Mouse (Mus musculus) forebrain, embryonic 15.5 days (tissue): ENCODE results near the gene Tfb1m. TPM values are rescaled to one million over a fixed set of nuclear protein-coding genes. Genes with fewer than 3 reads are reported as not detected.

Experiments used
- ATAC-seq: fragments of 200-750 bp; cut with Nextera tagmentation; replicated peaks from 2 replicates; pipeline ENCODE4 v1.8.0; 2017; ENCODE audit warnings: mild to moderate bottlenecking, moderate TSS enrichment, moderate library complexity
- H3K27ac ChIP-seq: fragments of 300-500 bp; sonication (generic); replicated peaks from 2 replicates; pipeline ENCODE4 v1.5.1; 2015; ENCODE audit warnings: mild to moderate bottlenecking, inconsistent platforms
- H3K27me3 ChIP-seq: fragments of 300-500 bp; sonication (generic); 2 replicates; pipeline ENCODE4 v1.6.1; 2015; ENCODE audit warnings: inconsistent platforms
- H3K36me3 ChIP-seq: fragments of 300-500 bp; sonication (generic); 2 replicates; pipeline ENCODE4 v1.6.1; 2015; ENCODE audit warnings: mild to moderate bottlenecking, inconsistent platforms
- H3K4me1 ChIP-seq: fragments of 300-500 bp; sonication (generic); 2 replicates; pipeline ENCODE4 v1.6.1; 2015; ENCODE audit warnings: inconsistent platforms
- H3K4me2 ChIP-seq: fragments of 300-500 bp; sonication (generic); replicated peaks from 2 replicates; pipeline ENCODE4 v1.6.1; 2015; ENCODE audit warnings: mild to moderate bottlenecking, inconsistent platforms
- H3K4me3 ChIP-seq: fragments of 300-500 bp; sonication (generic); 2 replicates; pipeline ENCODE4 v1.5.1; 2015; ENCODE audit warnings: mild to moderate bottlenecking, inconsistent platforms
- H3K9ac ChIP-seq: fragments of 300-500 bp; sonication (generic); replicated peaks from 2 replicates; pipeline ENCODE4 v1.6.1; 2015; ENCODE audit warnings: mild to moderate bottlenecking, inconsistent platforms
- H3K9me3 ChIP-seq: fragments of 300-500 bp; sonication (generic); 2 replicates; pipeline ENCODE4 v1.6.1; 2016; ENCODE audit warnings: inconsistent platforms
- WGBS: fragments of 180-500 bp; shearing (Covaris S2); methylation state at CpG from one replicate; pipeline ENCODE4 v1.1.7; 2015; ENCODE audit warnings: mixed read lengths; 5-methylcytosine and 5-hydroxymethylcytosine counted together
- polyA plus RNA-seq: library from polyadenylated mRNA; unstranded; fragments of >200 nt; fragmentation: Nextera tagmentation; extraction: Ambion mirVana; gene quantifications from 2 replicates; pipeline ENCODE4 v1.2.1, GENCODE M21; 2015

Gene Tfb1m
- polyA plus RNA-seq: 13.7 and 14.9 TPM in 2 replicates

- peak within 1 kb of the TSS; percentile 59 for H3K4me2 ChIP-seq
- under 1% methylated on average over 60 of the region's 60 CpGs for WGBS
Measured at GRCm38 (mm10) chr17:3557331-3558311, at the start of gene Tfb1m. Gene Tfb1m (minus strand): TSS chr17:3557781.

DNA sequence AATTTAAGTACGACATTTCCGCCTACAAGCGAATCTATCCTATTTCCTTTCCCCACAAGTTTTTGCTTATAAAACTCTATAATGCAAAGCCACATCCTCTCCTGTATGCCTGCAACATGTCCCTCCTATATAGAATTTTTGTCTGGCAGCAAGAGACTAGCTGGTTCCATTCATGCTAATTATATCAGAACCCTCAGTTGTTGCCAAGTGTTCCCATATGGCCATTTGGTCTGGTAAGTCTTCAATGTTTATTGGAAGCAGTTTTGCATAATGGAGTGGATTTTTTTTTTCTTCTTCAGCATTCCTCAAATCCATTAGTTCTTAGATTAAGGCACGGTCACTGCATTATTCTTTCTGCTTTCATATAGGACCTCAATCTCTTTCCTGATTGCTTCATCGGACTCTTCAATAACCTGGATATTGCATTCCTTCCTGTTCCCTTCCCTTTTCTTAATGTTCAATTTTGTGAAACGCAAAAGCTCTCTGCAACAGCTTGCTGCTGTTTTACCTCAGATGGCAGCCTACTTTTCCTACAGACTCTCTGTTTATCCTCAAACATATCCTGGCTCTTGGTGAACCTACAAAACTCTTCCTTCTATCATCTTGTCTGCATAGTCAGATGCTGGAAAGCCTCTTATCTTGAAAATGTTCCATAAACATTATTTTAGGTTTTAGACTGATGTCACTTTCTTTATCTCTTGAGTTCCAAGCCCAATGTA lies 45.5 kb upstream of the Tfb1m start:
- H3K4me2 ChIP-seq: no peak overlapping the region
- H3K9ac ChIP-seq: no peak overlapping the region
- H3K4me1 ChIP-seq: no peaks in the 10 kb centered on the region; the same call in 1 of the 2 replicates
- no peak for ATAC-seq
- H3K36me3 ChIP-seq: no peaks in the 10 kb centered on the region
- no peak overlapping the region for H3K4me3 ChIP-seq
- WGBS: 80% methylated on average over 6 of the region's 6 CpGs
- H3K27me3 ChIP-seq: no peaks in the 10 kb centered on the region
- no peak overlapping the region; the same call in 1 of the 2 replicates for H3K27ac ChIP-seq
- H3K9me3 ChIP-seq: no peaks in the 10 kb centered on the region

More at GRCm38 (mm10) chr17:3557331-3558311, at the start of gene Tfb1m:
- H3K4me3 ChIP-seq: peak within 1 kb of the TSS; percentile 67
- peak within 1 kb of the TSS; percentile 92 for H3K27ac ChIP-seq
- H3K9ac ChIP-seq: peak within 1 kb of the TSS; percentile 60
- ATAC-seq: peak; percentile 99
- H3K9me3 ChIP-seq: no peaks in the 10 kb centered on the region
- peaks cover 15% of the 10 kb centered on the region for H3K4me1 ChIP-seq
- H3K36me3 ChIP-seq: no peaks in the 10 kb centered on the region
- H3K27me3 ChIP-seq: no peaks in the 10 kb centered on the region

- Histone ChIP-seq H3K36me3 (no peaks in the 10 kb centered on the region), H3K27ac (no peak overlapping the region), H3K4me2 (no peak overlapping the region), H3K9me3 (no peaks in the 10 kb centered on the region), H3K4me1 (no peaks in the 10 kb centered on the region; the same call in 1 of the 2 replicates), H3K27me3 (no peaks in the 10 kb centered on the region), H3K4me3 (no peak overlapping the region), H3K9ac (no peak overlapping the region)
- no peak for ATAC-seq
- WGBS: 66% methylated on average over 1 of the region's 1 CpGs
Measured at GRCm38 (mm10) chr17:3598393-3598792, 40.8 kb upstream of the Tfb1m start.

- no peak overlapping the region for H3K4me3 ChIP-seq
- no peak overlapping the region for H3K27ac ChIP-seq
- no peaks in the 10 kb centered on the region for H3K9me3 ChIP-seq
- no peaks in the 10 kb centered on the region for H3K27me3 ChIP-seq
- no peak overlapping the region for H3K4me2 ChIP-seq
- ATAC-seq: no peak
- no peak overlapping the region for H3K9ac ChIP-seq
- no peaks in the 10 kb centered on the region for H3K36me3 ChIP-seq
- no peaks in the 10 kb centered on the region for H3K4me1 ChIP-seq
- 61% methylated on average over 1 of the region's 1 CpGs for WGBS
Measured at GRCm38 (mm10) chr17:3597866-3598265, 40.3 kb upstream of the Tfb1m start.

DNA sequence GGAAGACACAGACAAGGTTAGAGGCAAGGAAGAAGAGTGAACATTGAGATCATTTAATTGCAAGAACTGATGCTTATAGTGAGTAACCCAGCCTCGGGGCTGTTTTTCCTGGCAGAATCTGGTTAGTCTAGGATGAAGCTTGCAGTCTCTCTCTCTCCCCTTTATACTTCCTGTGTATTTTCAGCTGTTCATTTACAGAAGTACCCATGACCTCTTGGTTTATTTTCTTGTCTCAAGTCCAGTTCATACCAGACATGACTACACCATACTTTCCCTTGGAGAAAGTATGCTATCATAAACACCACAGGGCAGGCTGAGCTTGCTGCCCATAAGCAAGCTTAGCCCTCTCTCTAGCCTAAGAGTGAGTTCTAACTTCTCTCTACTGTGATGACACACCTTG lies 39.5 kb upstream of the Tfb1m start:
- no peak for ATAC-seq
- Histone ChIP-seq H3K36me3 (no peaks in the 10 kb centered on the region), H3K27ac (no peak overlapping the region), H3K4me3 (no peak overlapping the region), H3K27me3 (no peaks in the 10 kb centered on the region), H3K9me3 (no peaks in the 10 kb centered on the region), H3K4me2 (no peak overlapping the region), H3K4me1 (no peaks in the 10 kb centered on the region), H3K9ac (no peak overlapping the region)
- 85% methylated on average over 1 of the region's 1 CpGs for WGBS

DNA sequence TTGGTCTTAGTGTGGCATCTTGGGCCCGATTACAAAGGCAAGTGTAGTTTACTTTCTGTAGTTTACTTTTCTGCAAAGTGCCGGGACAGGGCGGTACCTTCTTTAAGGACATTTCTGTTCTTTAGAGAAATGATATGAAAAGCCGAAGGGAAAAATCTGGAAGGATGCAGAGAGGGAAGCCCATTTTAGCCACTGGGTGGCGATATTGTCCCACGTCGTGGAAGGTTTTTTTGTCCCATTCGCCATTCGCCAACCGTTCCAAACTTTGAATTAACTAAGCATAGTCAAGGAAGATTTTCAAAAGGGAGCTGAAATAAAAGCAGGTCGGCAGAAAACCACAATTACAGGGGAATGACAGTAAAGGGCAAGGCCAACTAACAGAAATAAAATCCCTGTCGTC lies 13.3 kb upstream of the Tfb1m start:
- H3K4me1 ChIP-seq: peaks cover 3% of the 10 kb centered on the region
- no peak overlapping the region for H3K27ac ChIP-seq
- WGBS: 5% methylated on average over 12 of the region's 12 CpGs
- H3K4me3 ChIP-seq: no peak overlapping the region
- no peaks in the 10 kb centered on the region for H3K27me3 ChIP-seq
- H3K36me3 ChIP-seq: no peaks in the 10 kb centered on the region
- H3K9me3 ChIP-seq: no peaks in the 10 kb centered on the region
- ATAC-seq: no peak
- no peak overlapping the region for H3K4me2 ChIP-seq
- no peak overlapping the region for H3K9ac ChIP-seq

DNA sequence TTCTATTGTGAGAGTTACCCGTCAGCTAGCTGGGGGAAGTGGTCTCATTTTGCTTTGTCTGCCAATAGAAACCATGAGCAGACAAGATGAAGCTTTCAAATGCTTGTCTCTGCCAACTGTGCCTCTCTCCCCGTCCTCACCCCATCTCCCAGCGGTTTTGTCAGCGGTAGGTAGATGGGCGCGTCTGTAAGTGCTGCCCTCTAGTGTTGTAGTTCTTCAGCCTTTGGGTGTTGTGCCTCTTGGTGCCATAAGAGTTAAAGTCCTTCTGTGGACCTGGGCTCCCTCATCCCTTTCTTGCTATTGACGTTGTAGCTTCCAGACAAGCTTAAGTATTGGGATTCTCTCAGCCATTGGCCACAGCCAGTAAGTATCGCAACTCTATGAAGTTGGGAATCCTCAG lies 4.8 kb upstream of the Tfb1m start:
- Histone ChIP-seq H3K36me3 (no peaks in the 10 kb centered on the region), H3K4me1 (peaks cover 7% of the 10 kb centered on the region), H3K9me3 (no peaks in the 10 kb centered on the region), H3K4me3 (no peak overlapping the region), H3K27ac (no peak overlapping the region), H3K4me2 (no peak overlapping the region), H3K9ac (no peak overlapping the region), H3K27me3 (no peaks in the 10 kb centered on the region)
- ATAC-seq: no peak
- 55% methylated on average over 8 of the region's 8 CpGs for WGBS

GRCm38 (mm10) chr17:3560534-3560933 lies 3.0 kb upstream of the Tfb1m start:
- Histone ChIP-seq H3K4me3 (no peak overlapping the region), H3K27me3 (no peaks in the 10 kb centered on the region), H3K36me3 (no peaks in the 10 kb centered on the region), H3K4me1 (peaks cover 15% of the 10 kb centered on the region), H3K27ac (no peak overlapping the region), H3K9me3 (no peaks in the 10 kb centered on the region), H3K9ac (no peak overlapping the region), H3K4me2 (no peak overlapping the region)
- no peak for ATAC-seq
- 76% methylated on average over 3 of the region's 3 CpGs for WGBS

DNA sequence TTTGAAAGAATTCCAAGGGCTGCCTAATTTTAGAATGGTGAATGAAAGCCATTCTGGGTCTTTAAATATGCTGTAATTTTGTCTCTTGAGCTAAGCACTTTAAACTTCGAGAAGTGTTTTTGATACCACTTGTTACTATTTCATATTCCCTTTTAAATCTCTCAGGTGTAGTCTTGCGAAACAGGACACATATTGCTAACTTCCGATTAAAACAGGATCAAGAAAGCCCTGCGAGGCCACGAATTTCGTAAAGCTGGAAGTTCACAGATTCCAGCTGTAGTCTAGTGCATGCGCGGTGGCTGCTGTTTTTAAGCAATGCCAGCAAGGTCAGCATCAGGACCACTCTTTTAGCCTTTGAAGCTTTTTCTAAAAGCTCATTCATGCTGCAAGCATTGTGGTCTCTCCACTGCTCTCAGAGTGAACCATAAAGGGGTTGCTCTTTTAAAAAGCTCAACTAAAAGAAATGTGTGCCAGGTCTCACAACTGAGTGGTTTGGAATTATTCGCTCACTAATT lies 832 bp upstream of the Tfb1m start:
- H3K4me3 ChIP-seq: peak overlapping the region; percentile 67
- H3K36me3 ChIP-seq: no peaks in the 10 kb centered on the region
- no peak for ATAC-seq
- whole genome bisulfite sequencing: 38% methylated on average over 9 of the region's 9 CpGs
- no peak overlapping the region for H3K9ac ChIP-seq
- peak overlapping the region; percentile 51 for H3K4me2 ChIP-seq
- no peaks in the 10 kb centered on the region for H3K27me3 ChIP-seq
- peak overlapping the region; percentile 92 for H3K27ac ChIP-seq
- no peaks in the 10 kb centered on the region for H3K9me3 ChIP-seq
- H3K4me1 ChIP-seq: peaks cover 15% of the 10 kb centered on the region

- Histone ChIP-seq H3K4me3 (0 out of 2 replicates have a peak overlapping the region, but pooled peaks have one; percentile 67), H3K9me3 (no peaks in the 10 kb centered on the region), H3K36me3 (no peaks in the 10 kb centered on the region), H3K4me1 (peaks cover 15% of the 10 kb centered on the region), H3K9ac (no peak overlapping the region), H3K27me3 (no peaks in the 10 kb centered on the region), H3K4me2 (no peak overlapping the region), H3K27ac (no peak overlapping the region)
- no peak for ATAC-seq
- 90% methylated on average over 1 of the region's 1 CpGs for WGBS
Measured at GRCm38 (mm10) chr17:3556251-3556650, 1.3 kb downstream of the Tfb1m start.

DNA sequence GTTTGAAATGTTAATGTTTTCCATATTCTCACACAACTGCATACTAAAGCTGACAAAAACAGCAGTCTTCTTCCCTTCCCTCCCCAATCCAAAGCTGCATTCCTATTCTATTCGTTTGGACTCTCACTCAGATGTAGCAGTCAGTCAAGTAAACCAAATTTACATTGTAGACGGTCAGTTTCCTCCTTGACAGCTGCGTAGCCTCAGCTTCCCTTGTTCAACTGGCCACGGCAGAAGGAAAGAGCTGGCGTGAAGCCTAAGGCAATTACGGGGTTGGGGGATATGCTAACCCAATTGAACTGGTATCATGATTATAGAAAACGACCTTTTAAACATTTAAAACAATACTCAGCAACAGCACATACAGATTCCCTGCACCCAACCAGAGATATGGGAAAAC lies 9.9 kb downstream of the Tfb1m start:
- Histone ChIP-seq H3K9ac (no peak overlapping the region), H3K9me3 (no peaks in the 10 kb centered on the region), H3K4me2 (no peak overlapping the region), H3K27me3 (no peaks in the 10 kb centered on the region), H3K4me3 (no peak overlapping the region), H3K4me1 (peaks cover 10% of the 10 kb centered on the region), H3K36me3 (0 out of 2 replicates have a peak, but pooled peaks cover 3% of the 10 kb centered on the region), H3K27ac (no peak overlapping the region)
- ATAC-seq: no peak
- WGBS: 16% methylated on average over 7 of the region's 7 CpGs

DNA sequence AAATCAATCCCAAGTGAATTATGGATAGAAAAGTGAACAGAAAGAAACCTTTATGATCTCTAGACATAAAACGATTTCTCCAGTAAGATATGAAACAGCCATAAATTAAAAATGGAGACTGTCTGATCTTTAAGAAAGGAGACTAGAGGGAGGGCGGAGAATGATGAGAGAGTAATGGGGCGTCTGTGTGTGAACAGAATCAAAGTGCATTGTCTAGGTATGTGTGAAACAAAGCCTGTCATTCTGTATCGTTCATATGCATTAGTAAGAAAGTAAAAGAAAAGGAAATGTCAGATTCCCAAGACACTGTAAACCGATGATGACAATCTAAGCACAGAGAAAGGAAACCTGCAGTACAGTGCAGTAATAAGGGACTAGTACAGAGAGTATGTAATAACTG lies 16.5 kb downstream of the Tfb1m start:
- Histone ChIP-seq H3K4me3 (no peak overlapping the region), H3K27me3 (no peaks in the 10 kb centered on the region), H3K4me1 (no peaks in the 10 kb centered on the region), H3K9ac (no peak overlapping the region), H3K4me2 (no peak overlapping the region), H3K27ac (no peak overlapping the region; the same call in 1 of the 2 replicates), H3K36me3 (peaks cover 4% of the 10 kb centered on the region; the same call in 1 of the 2 replicates), H3K9me3 (no peaks in the 10 kb centered on the region)
- 89% methylated on average over 5 of the region's 5 CpGs for WGBS
- ATAC-seq: peak; percentile 53; the same call in 1 of the 2 replicates
